Mouse (Mus musculus) kidney, postnatal 10 days (tissue): ENCODE measurements around the gene Gm49776.
"Not testable (repeated sequence)": the region's sequence is repeated elsewhere in the genome, so short reads cannot be mapped to it uniquely, and the experiment has no call there.

Source experiments
- DNase-seq: peaks from one replicate; pipeline ENCODE4 v3.0.0; 2021; ENCODE audit warnings: mixed read lengths

Gene Gm49776

DNA sequence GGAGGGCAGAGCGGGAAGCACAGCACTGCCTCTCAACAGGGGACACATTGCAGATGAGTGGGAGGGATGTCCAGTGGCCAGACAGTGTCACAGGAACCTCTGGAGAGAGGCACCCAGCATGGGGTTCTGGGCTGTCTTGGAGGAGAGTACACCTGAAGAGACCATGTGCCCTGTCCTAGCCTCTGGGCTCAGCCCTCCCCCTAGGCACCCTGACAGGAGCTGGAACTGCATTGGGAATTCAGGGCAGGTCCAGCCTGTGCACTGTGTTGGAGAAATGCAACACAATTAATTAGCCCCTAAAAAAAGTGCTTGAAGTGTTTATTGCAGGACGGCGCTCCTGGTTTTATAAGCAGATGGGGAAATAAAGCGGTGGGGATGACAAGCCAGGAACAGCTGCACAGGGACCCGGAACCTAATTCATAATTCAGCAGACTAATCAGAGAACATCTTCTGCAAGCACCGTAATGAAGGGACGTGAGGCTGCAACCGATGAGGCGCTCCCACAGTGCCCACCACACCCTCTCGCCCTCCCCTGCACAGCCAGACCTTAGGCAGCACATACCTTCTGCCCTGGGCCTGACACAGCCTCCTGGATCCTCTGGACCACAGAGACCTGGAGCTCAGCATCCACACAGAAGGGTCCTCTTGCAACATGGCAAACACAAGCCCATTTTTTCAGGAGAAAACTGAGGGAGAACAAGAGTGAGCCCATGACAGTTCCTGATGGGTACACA lies 59.6 kb downstream of the Gm49776 start:
- no peak for DNase-seq

DNA sequence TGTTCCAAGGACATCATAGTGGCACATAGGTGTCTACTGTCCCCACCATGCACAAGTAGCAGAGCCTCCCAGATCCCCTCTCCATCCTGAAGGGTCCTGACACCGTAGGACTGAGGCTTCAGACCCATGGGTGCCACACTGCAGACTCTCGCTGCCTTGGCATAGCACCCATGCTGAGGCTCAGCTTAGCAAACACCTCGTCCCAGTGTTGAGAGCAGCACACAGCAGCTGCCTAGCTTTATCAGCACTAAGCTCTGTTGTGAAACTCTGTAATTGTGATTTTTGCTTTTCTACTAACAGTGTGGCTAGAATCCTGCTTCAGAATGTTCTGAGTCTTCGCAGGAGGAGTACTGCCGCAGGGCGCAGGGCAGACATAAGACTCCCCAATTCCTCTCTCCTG lies 60.2 kb downstream of the Gm49776 start:
- DNase-seq = no peak

DNA sequence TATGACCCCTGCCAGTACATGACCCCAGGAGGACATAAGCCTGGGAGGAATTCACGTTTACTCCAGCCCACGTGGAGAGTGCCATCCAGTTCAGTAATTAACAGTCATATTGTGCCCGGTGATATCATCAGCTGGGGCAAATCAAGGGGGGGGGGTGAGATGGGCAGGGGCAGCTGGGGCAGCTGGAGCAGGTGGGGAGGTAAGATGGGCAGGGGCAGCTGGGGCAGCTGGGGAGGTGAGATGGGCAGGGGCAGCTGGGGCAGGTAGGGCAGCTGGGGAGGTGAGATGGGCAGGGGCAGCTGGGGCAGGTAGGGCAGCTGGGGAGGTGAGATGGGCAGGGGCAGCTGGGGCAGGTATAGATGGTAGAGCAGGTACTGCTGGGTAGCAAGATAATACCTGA lies 62.6 kb downstream of the Gm49776 start:
- not testable (repeated sequence) for DNase-seq
